Mouse (Mus musculus): ENCODE measurements around the gene Olfr316. TPM values are rescaled to one million over a fixed set of nuclear protein-coding genes. Genes with fewer than 3 reads are reported as not detected.

Gene Olfr316
- polyA plus RNA-seq, 1 experiment: not detected

DNA sequence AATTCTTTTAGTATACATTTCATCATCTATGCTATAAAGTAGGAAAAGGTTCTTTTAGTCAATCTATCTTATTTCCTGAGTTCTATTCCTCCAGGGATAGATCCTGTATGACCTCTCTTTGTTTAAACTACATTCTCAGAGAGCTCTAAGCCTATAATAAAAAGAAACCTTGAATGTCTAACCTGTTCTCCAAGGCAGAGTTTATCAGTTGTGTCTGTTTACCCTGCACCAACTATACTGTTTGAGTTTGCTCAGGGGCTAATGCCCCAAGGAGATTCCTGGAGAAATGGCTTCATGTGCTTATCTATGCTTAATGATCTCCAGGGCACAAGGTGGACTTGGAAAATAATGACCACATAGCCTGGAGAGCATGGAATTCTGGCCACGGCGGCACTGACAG lies 51.9 kb downstream of the Olfr316 start:
- DNase-seq (ENCODE audit: low read depth): no peak

Other genes with a start within 250 kb of the Olfr316 start
- not detected in 2 replicates for gene Olfr330, start 217.9 kb upstream of the Olfr316 start, polyA plus RNA-seq (2012; rRNA removed)
- gene Olfr329-ps, start 206.3 kb upstream of the Olfr316 start, polyA plus RNA-seq (2012; rRNA removed): not detected in 2 replicates
- not detected in 2 replicates for gene Olfr328, start 197.1 kb upstream of the Olfr316 start, polyA plus RNA-seq (2012; rRNA removed)
- not detected in 2 replicates for gene Olfr224, start 182.2 kb upstream of the Olfr316 start, polyA plus RNA-seq (2012; rRNA removed)
- gene Olfr325, start 175.0 kb upstream of the Olfr316 start, polyA plus RNA-seq (2012; rRNA removed): not detected in 2 replicates
- gene Olfr324, start 157.6 kb upstream of the Olfr316 start, polyA plus RNA-seq (2012; rRNA removed): not detected in 2 replicates
- gene 2210407C18Rik, start 136.7 kb upstream of the Olfr316 start, polyA plus RNA-seq (2012; rRNA removed): 0.29 TPM in 1 of 2 replicates, not detected in the other
- not detected in 2 replicates for gene Olfr323, start 122.2 kb upstream of the Olfr316 start, polyA plus RNA-seq (2012; rRNA removed)
- gene Trim58, start 112.3 kb upstream of the Olfr316 start, polyA plus RNA-seq (2012; rRNA removed): not detected in 2 replicates
- gene Olfr322, start 94.0 kb upstream of the Olfr316 start, polyA plus RNA-seq (2012; rRNA removed): not detected in 2 replicates
- gene Olfr320, start 71.6 kb upstream of the Olfr316 start, polyA plus RNA-seq (2012; rRNA removed): not detected in 2 replicates
- 0.06 TPM in 1 of 2 replicates, not detected in the other for gene Olfr319, start 53.6 kb upstream of the Olfr316 start, polyA plus RNA-seq (2012; rRNA removed)
- not detected in 2 replicates for gene Olfr318, start 28.7 kb upstream of the Olfr316 start, polyA plus RNA-seq (2012; rRNA removed)
- not detected in 2 replicates for gene Olfr317, start 13.5 kb upstream of the Olfr316 start, polyA plus RNA-seq (2012; rRNA removed)
- not detected in 2 replicates for gene Olfr315, start 20.5 kb downstream of the Olfr316 start, polyA plus RNA-seq (2012; rRNA removed)
- not detected in 2 replicates for gene Olfr314, start 30.2 kb downstream of the Olfr316 start, polyA plus RNA-seq (2012; rRNA removed)
- gene Fam183b, start 49.2 kb downstream of the Olfr316 start, polyA plus RNA-seq (2012; rRNA removed): 3.3 and 4.8 TPM in 2 replicates
- not detected in 2 replicates for gene Olfr313, start 62.3 kb downstream of the Olfr316 start, polyA plus RNA-seq (2012; rRNA removed)
- not detected in 2 replicates for gene Olfr312, start 76.5 kb downstream of the Olfr316 start, polyA plus RNA-seq (2012; rRNA removed)
- gene Olfr311, start 86.5 kb downstream of the Olfr316 start, polyA plus RNA-seq (2012; rRNA removed): not detected in 2 replicates
- 4.6 and 6.2 TPM in 2 replicates for gene Gm12258, start 94.4 kb downstream of the Olfr316 start, polyA plus RNA-seq (2012; rRNA removed)
- 7.6 and 9.1 TPM in 2 replicates for gene 2810021J22Rik, start 114.5 kb downstream of the Olfr316 start, polyA plus RNA-seq (2012; rRNA removed)
- 1.2 and 1.9 TPM in 2 replicates for gene Zfp39, start 151.5 kb downstream of the Olfr316 start, polyA plus RNA-seq (2012; rRNA removed)
- 0.03 TPM in 1 of 2 replicates, not detected in the other for gene Btnl10, start 165.2 kb downstream of the Olfr316 start, polyA plus RNA-seq (2012; rRNA removed)
- 163 and 165 TPM in 2 replicates for gene Rnf187, start 186.2 kb downstream of the Olfr316 start, polyA plus RNA-seq (2012; rRNA removed)
- gene Hist3h2ba, start 196.2 kb downstream of the Olfr316 start, polyA plus RNA-seq (2012; rRNA removed): 0.97 and 1.6 TPM in 2 replicates
- 20.3 and 21.6 TPM in 2 replicates for gene Hist3h2a, start 202.0 kb downstream of the Olfr316 start, polyA plus RNA-seq (2012; rRNA removed)
- 0.39 and 1.3 TPM in 2 replicates for gene Trim17, start 202.0 kb downstream of the Olfr316 start, polyA plus RNA-seq (2012; rRNA removed)
- 22.6 and 25.2 TPM in 2 replicates for gene Trim11, start 225.4 kb downstream of the Olfr316 start, polyA plus RNA-seq (2012; rRNA removed)

Data from gonadal fat pad, adult 2 months (tissue).